Mouse (Mus musculus): ENCODE data around the gene Hist1h4b. TPM values are rescaled to one million over a fixed set of nuclear protein-coding genes. Genes with fewer than 3 reads are reported as not detected.

Gene Hist1h4b
- polyA plus RNA-seq, 1 experiment from 2014 or later: 1.4 TPM

DNA sequence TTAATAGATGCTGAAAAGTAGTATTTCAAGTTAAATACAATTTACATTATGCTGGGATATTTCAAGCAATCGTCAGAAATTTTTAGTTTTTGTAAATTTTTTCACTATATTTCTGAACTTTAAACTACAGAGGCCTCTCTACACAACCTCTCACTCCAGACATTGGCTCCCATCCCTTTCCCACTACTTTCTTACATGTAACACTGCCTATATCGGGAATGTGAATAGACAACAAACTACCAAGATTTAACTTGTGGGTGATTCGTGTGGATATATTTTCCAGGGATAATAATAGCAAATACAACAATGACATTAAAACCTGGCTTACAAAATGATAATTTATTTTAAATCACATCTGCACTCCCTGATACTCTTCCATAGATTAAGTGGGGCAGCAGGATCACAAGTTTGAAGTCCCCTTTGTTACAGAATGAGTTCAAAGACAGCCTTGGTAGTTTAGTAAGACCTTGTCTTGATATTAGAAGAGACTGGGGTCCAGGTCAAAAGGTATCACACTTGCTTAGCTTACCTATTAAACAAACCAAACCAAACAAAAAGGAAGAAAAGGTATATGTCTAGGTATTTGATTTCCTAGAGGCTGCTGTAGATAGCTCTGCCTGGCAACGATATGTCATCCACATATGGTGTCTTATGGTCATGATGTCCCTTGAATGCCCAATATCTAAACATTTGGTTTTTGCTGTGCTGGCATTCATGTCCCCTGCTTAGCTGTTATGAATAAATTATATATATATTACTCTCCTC, 3.3 kb upstream of the Hist1h4b start:
- Histone ChIP-seq H3K9ac (ENCODE audit: low read depth, low read length) (no peak overlapping the region), H3K4me1 (replicated peaks; ENCODE audit: control insufficient read depth, insufficient read depth, low read length) (no peaks in the 10 kb centered on the region), H3K4me2 (replicated peaks; ENCODE audit: low read depth) (no peak overlapping the region; the same call in 1 of the 2 replicates), H3K4me3 (ENCODE audit: low read depth, low read length) (no peak overlapping the region), H3K27ac (ENCODE audit: low read depth, low read length) (no peak overlapping the region), H3K27me3 (replicated peaks; ENCODE audit: control insufficient read depth, insufficient read depth, low read length) (no peaks in the 10 kb centered on the region), H3K9me3 (ENCODE audit: control insufficient read depth) (no peaks in the 10 kb centered on the region), H3K36me3 (ENCODE audit: control insufficient read depth, insufficient read depth) (no peaks in the 10 kb centered on the region)
- no peak for ATAC-seq
- WGBS: 52% methylated on average over 4 of the region's 4 CpGs
- no peak for TF ChIP-seq CTCF (IDR thresholded peaks at IDR 0.05; ENCODE audit: low read depth)

DNA sequence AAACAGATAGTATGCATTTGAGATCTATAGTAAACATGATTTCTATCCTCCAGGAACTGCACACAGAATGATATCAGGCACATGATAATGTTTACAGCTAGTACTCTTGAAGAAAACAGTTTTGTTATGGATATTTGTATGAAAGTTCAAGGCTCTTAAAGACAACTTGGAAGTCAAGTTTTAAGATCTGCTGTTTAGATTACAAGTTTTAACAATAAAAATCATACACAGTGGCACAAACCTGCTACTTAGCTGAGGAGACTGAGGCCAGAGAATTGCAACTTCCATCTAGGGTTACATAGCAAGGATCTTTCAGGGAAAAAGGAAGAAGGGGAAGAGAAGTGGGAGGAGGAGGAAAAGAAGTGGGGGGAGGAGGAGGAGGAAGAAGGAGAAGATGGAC, 1.8 kb upstream of the Hist1h4b start:
- no peak overlapping the region for H3K4me2 ChIP-seq (replicated peaks; ENCODE audit: low read depth)
- no peaks in the 10 kb centered on the region for H3K27me3 ChIP-seq (replicated peaks; ENCODE audit: control insufficient read depth, insufficient read depth, low read length)
- no peak overlapping the region for H3K27ac ChIP-seq (ENCODE audit: low read depth, low read length)
- no peaks in the 10 kb centered on the region for H3K36me3 ChIP-seq (ENCODE audit: control insufficient read depth, insufficient read depth)
- ATAC-seq: no peak
- no peak for TF ChIP-seq CTCF (IDR thresholded peaks at IDR 0.05; ENCODE audit: low read depth)
- H3K4me3 ChIP-seq (ENCODE audit: low read depth, low read length): no peak overlapping the region
- H3K4me1 ChIP-seq (replicated peaks; ENCODE audit: control insufficient read depth, insufficient read depth, low read length): no peaks in the 10 kb centered on the region
- no peaks in the 10 kb centered on the region for H3K9me3 ChIP-seq (ENCODE audit: control insufficient read depth)
- no peak overlapping the region for H3K9ac ChIP-seq (ENCODE audit: low read depth, low read length)

- Histone ChIP-seq H3K4me2 (replicated peaks; ENCODE audit: low read depth) (peak overlapping the region; percentile 66), H3K27ac (ENCODE audit: low read depth, low read length) (peak overlapping the region; percentile 74), H3K9ac (ENCODE audit: low read depth, low read length) (0 out of 2 replicates have a peak overlapping the region, but pooled peaks have one; percentile 17), H3K27me3 (replicated peaks; ENCODE audit: control insufficient read depth, insufficient read depth, low read length) (no peaks in the 10 kb centered on the region), H3K9me3 (ENCODE audit: control insufficient read depth) (no peaks in the 10 kb centered on the region), H3K36me3 (ENCODE audit: control insufficient read depth, insufficient read depth) (no peaks in the 10 kb centered on the region), H3K4me3 (ENCODE audit: low read depth, low read length) (peak overlapping the region; percentile 36), H3K4me1 (replicated peaks; ENCODE audit: control insufficient read depth, insufficient read depth, low read length) (peaks cover 5% of the 10 kb centered on the region; the same call in 1 of the 2 replicates)
- no peak for TF ChIP-seq CTCF (IDR thresholded peaks at IDR 0.05; ENCODE audit: low read depth)
- under 1% methylated on average over 15 of the region's 23 CpGs for WGBS
- ATAC-seq: peak; percentile 23
Observed at GRCm38 (mm10) chr13:23757211-23757773, 479 bp downstream of the Hist1h4b start.

- Histone ChIP-seq H3K27me3 (replicated peaks; ENCODE audit: control insufficient read depth, insufficient read depth, low read length) (no peaks in the 10 kb centered on the region), H3K4me2 (replicated peaks; ENCODE audit: low read depth) (peak overlapping the region; percentile 66; the same call in 1 of the 2 replicates), H3K4me1 (replicated peaks; ENCODE audit: control insufficient read depth, insufficient read depth, low read length) (peaks cover 5% of the 10 kb centered on the region; the same call in 1 of the 2 replicates), H3K27ac (ENCODE audit: low read depth, low read length) (no peak overlapping the region), H3K9ac (ENCODE audit: low read depth, low read length) (no peak overlapping the region), H3K9me3 (ENCODE audit: control insufficient read depth) (no peaks in the 10 kb centered on the region), H3K36me3 (ENCODE audit: control insufficient read depth, insufficient read depth) (no peaks in the 10 kb centered on the region), H3K4me3 (ENCODE audit: low read depth, low read length) (no peak overlapping the region)
- WGBS: 41% methylated on average over 3 of the region's 3 CpGs
- ATAC-seq: no peak
- no peak for TF ChIP-seq CTCF (IDR thresholded peaks at IDR 0.05; ENCODE audit: low read depth)
Observed at GRCm38 (mm10) chr13:23757921-23758320, 1.1 kb downstream of the Hist1h4b start.

- no peak overlapping the region for H3K9ac ChIP-seq (ENCODE audit: low read depth, low read length)
- no peaks in the 10 kb centered on the region for H3K36me3 ChIP-seq (ENCODE audit: control insufficient read depth, insufficient read depth)
- no peak overlapping the region for H3K4me3 ChIP-seq (ENCODE audit: low read depth, low read length)
- WGBS: 82% methylated on average over 3 of the region's 3 CpGs
- H3K4me2 ChIP-seq (replicated peaks; ENCODE audit: low read depth): no peak overlapping the region
- peaks cover 10% of the 10 kb centered on the region for H3K4me1 ChIP-seq (replicated peaks; ENCODE audit: control insufficient read depth, insufficient read depth, low read length)
- no peak for TF ChIP-seq CTCF (IDR thresholded peaks at IDR 0.05; ENCODE audit: low read depth)
- no peaks in the 10 kb centered on the region for H3K9me3 ChIP-seq (ENCODE audit: control insufficient read depth)
- H3K27me3 ChIP-seq (replicated peaks; ENCODE audit: control insufficient read depth, insufficient read depth, low read length): no peaks in the 10 kb centered on the region
- H3K27ac ChIP-seq (ENCODE audit: low read depth, low read length): no peak overlapping the region
- ATAC-seq: no peak
Observed at GRCm38 (mm10) chr13:23759251-23759771, 2.5 kb downstream of the Hist1h4b start.

- Histone ChIP-seq H3K4me2 (replicated peaks; ENCODE audit: low read depth) (no peak overlapping the region; the same call in 1 of the 2 replicates), H3K36me3 (ENCODE audit: control insufficient read depth, insufficient read depth) (no peaks in the 10 kb centered on the region), H3K27me3 (replicated peaks; ENCODE audit: control insufficient read depth, insufficient read depth, low read length) (no peaks in the 10 kb centered on the region), H3K9me3 (ENCODE audit: control insufficient read depth) (no peaks in the 10 kb centered on the region), H3K9ac (ENCODE audit: low read depth, low read length) (no peak overlapping the region), H3K4me3 (ENCODE audit: low read depth, low read length) (no peak overlapping the region), H3K27ac (ENCODE audit: low read depth, low read length) (no peak overlapping the region), H3K4me1 (replicated peaks; ENCODE audit: control insufficient read depth, insufficient read depth, low read length) (peaks cover 12% of the 10 kb centered on the region)
- no peak for TF ChIP-seq CTCF (IDR thresholded peaks at IDR 0.05; ENCODE audit: low read depth)
- WGBS: 77% methylated on average over 1 of the region's 1 CpGs
- no peak for ATAC-seq
Observed at GRCm38 (mm10) chr13:23759916-23760239, 3.1 kb downstream of the Hist1h4b start.

Measured in intestine, postnatal 0 days (tissue).